Mouse (Mus musculus) kidney, embryonic 14.5 days (tissue): ENCODE measurements around the gene Klhl26. TPM values are rescaled to one million over a fixed set of nuclear protein-coding genes. Genes with fewer than 3 reads are reported as not detected.
"Not testable (repeated sequence)": the region's sequence is repeated elsewhere in the genome, so short reads cannot be mapped to it uniquely, and the experiment has no call there.

ENCODE experiments used
- ATAC-seq: fragments of 200-750 bp; cut with Nextera tagmentation; 2 replicates; pipeline ENCODE4 v1.8.0; 2017; ENCODE audit warnings: moderate number of reproducible peaks, mild to moderate bottlenecking, moderate TSS enrichment, moderate library complexity; ENCODE audit not compliant: low FRiP score, low TSS enrichment
- H3K27ac ChIP-seq: fragments of 300-500 bp; sonication (generic); 2 replicates; pipeline ENCODE4 v1.5.1; 2014; ENCODE audit warnings: low read depth, mild to moderate bottlenecking, low read length, moderate library complexity, mixed read lengths
- H3K27me3 ChIP-seq: fragments of 300-500 bp; sonication (generic); 2 replicates; pipeline ENCODE4 v1.6.1; 2014; ENCODE audit warnings: mild to moderate bottlenecking, low read length; ENCODE audit not compliant: control insufficient read depth, insufficient read depth
- H3K36me3 ChIP-seq: fragments of 300-500 bp; sonication (generic); 2 replicates; pipeline ENCODE4 v1.6.1; 2014; ENCODE audit warnings: low read length, mixed read lengths; ENCODE audit not compliant: control insufficient read depth, insufficient read depth
- H3K4me1 ChIP-seq: fragments of 300-500 bp; sonication (generic); 2 replicates; pipeline ENCODE4 v1.6.1; 2014; ENCODE audit warnings: low read length, mixed read lengths; ENCODE audit not compliant: control insufficient read depth, insufficient read depth
- H3K4me2 ChIP-seq: fragments of 300-500 bp; sonication (generic); replicated peaks from 2 replicates; pipeline ENCODE4 v1.6.1; 2014; ENCODE audit warnings: low read depth, mild to moderate bottlenecking, low read length
- H3K4me3 ChIP-seq: fragments of 300-500 bp; sonication (generic); 2 replicates; pipeline ENCODE4 v1.5.1; 2014; ENCODE audit warnings: mild to moderate bottlenecking, low read length
- H3K9ac ChIP-seq: fragments of 300-500 bp; sonication (generic); 2 replicates; pipeline ENCODE4 v1.6.1; 2014; ENCODE audit warnings: low read depth, mild to moderate bottlenecking, low read length, moderate library complexity
- H3K9me3 ChIP-seq: fragments of 300-500 bp; sonication (generic); 2 replicates; pipeline ENCODE4 v1.6.1; 2016; ENCODE audit warnings: low read length; ENCODE audit not compliant: control insufficient read depth
- WGBS: fragments of 180-500 bp; shearing (Covaris S2); extraction: QIAGEN DNeasy Blood & Tissue Kit; methylation state at CpG from one replicate; pipeline ENCODE4 v1.1.7; 2014; 5-methylcytosine and 5-hydroxymethylcytosine counted together
- polyA plus RNA-seq: library from polyadenylated mRNA; unstranded; fragments of >200 nt; fragmentation: Nextera tagmentation; extraction: Ambion mirVana; gene quantifications from 2 replicates; pipeline ENCODE4 v1.2.1, GENCODE M21; 2014

Klhl26 gene
- polyA plus RNA-seq, 1 experiment from 2014 or later: 19.2 TPM

DNA sequence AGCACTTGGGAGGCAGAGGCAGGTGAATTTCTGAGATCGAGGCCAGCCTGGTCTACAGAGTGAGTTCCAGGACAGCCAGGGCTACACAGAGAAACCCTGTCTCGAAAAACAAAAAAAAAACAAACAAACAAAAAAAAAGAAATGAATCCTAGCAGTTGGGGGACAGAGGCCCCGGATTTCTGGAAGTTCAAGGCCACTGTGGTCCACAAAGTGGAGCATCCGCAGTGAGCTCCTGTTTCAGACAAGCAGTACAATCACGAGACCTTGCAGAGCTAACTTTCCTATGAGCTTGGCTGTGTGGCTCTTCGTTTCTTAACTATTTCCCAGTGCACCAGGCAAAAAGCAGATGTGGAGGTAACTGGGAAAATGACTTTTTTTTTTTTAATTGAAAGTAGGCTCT, 34.4 kb upstream of the Klhl26 start:
- not testable (repeated sequence) for H3K4me1 ChIP-seq, H3K9me3 ChIP-seq, ATAC-seq, H3K27ac ChIP-seq, H3K27me3 ChIP-seq
- peak overlapping the region; percentile 87 for H3K4me3 ChIP-seq
- H3K4me2 ChIP-seq: peak overlapping the region; percentile 41
- 79% methylated on average over 6 of the region's 6 CpGs for WGBS
- peak overlapping the region; percentile 97; the same call in 1 of the 2 replicates for H3K9ac ChIP-seq
- H3K36me3 ChIP-seq: peaks cover 48% of the 10 kb centered on the region

DNA sequence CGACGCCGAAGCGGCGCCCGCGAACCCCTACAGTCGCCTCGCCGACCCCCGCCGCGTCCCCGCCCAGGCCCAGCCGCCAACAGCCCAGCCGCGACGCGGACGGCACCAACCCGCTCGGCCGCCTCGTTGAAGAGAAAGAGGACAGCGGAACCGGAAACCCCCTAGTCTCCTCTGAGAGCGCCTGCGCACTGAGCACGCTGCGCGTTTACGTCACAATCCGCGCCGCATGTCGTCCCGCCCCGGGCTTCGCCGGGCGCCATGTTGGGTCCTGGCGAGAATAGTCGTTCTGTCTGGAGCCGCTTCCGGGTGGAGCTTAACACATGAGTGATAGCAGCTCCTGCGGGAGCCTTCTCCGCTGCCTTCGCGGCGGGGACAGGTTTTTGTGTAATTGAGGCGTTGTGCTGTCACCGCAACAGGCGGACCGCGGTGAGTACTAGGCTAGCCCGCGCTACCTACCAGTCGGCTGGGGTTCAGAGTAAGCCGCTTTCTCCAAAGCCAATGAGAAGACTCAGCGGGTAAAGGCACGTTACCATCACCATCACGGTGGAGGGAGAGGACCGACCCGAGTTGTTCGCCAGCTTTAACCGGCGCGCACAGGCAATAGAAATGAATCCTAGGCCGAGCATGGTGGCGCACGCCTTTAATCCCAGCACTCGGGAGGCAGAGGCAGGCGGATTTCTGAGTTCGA, 33.6 kb upstream of the Klhl26 start, which contains the start of gene Uba52:
TSS of gene Uba52 (minus strand) at position 574 of the 688 bp plus-strand sequence.
- peak within 1 kb of the TSS; percentile 97 for H3K9ac ChIP-seq
- peaks cover 15% of the 10 kb centered on the region for H3K4me1 ChIP-seq
- ATAC-seq: peak; percentile 85
- peak within 1 kb of the TSS; percentile 94 for H3K27ac ChIP-seq
- H3K9me3 ChIP-seq: no peaks in the 10 kb centered on the region
- H3K36me3 ChIP-seq: peaks cover 44% of the 10 kb centered on the region
- peak within 1 kb of the TSS; percentile 83 for H3K4me2 ChIP-seq
- peak within 1 kb of the TSS; percentile 87 for H3K4me3 ChIP-seq
- WGBS: 2% methylated on average over 74 of the region's 74 CpGs
- H3K27me3 ChIP-seq: no peaks in the 10 kb centered on the region

DNA sequence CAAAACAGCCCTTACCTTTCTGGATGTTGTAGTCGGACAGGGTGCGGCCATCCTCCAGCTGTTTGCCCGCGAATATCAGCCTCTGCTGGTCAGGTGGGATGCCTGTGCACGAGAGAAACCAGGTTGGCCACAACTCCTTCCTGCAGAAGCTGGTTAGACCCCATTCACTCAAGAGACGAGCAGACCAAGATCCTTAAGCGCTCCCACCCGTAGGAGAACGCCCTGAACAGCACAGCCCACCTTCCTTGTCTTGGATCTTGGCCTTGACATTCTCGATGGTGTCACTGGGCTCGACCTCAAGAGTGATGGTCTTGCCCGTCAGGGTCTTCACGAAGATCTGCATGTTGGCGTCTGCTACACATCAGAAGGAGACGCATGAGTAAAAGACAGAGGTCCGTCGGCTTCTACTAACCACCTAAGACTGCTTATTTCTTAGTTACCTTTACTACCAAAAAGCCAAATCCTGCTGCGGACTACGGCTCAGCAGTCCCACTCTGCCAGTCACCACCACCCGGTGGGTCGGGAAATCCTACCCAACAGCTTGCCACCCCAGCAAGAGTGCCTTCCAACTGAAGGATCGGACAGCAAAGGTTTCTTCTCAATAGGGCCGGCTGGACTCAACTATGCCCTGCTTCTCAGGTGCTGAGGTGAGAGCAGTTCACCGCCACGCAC, 32.6 kb upstream of the Klhl26 start:
- H3K9me3 ChIP-seq: no peaks in the 10 kb centered on the region
- peak overlapping the region; percentile 83 for H3K4me2 ChIP-seq
- peaks cover 20% of the 10 kb centered on the region for H3K4me1 ChIP-seq
- no peaks in the 10 kb centered on the region for H3K27me3 ChIP-seq
- 13% methylated on average over 25 of the region's 25 CpGs for WGBS
- H3K36me3 ChIP-seq: peaks cover 39% of the 10 kb centered on the region
- H3K4me3 ChIP-seq: peak overlapping the region; percentile 87
- H3K9ac ChIP-seq: peak overlapping the region; percentile 97
- peak overlapping the region; percentile 94 for H3K27ac ChIP-seq
- ATAC-seq: no peak

DNA sequence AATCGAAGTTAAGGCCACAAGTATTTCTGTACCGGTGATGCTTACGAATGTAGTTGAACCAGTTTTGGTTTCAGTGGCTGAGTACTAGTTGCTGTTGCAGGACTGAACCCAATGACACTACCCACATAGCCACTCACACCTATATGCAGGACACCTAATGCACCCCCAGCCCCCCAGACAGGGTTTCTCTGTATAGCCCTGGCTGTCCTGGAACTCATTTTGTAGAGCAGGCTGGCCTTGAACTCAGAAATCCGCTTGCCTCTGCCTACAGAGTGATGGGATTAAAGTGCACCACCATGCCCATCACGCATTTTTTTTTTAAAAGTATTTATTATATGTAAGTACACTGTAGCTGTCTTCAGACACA, 30.2 kb upstream of the Klhl26 start:
- ATAC-seq: no peak
- H3K36me3 ChIP-seq: peaks cover 30% of the 10 kb centered on the region
- H3K27ac ChIP-seq: 0 out of 2 replicates have a peak overlapping the region, but pooled peaks have one; percentile 55
- peak overlapping the region; percentile 80; the same call in 1 of the 2 replicates for H3K4me2 ChIP-seq
- peaks cover 20% of the 10 kb centered on the region; the same call in 1 of the 2 replicates for H3K27me3 ChIP-seq
- H3K4me1 ChIP-seq: peaks cover 33% of the 10 kb centered on the region
- no peaks in the 10 kb centered on the region for H3K9me3 ChIP-seq
- WGBS: 77% methylated on average over 5 of the region's 5 CpGs
- 0 out of 2 replicates have a peak overlapping the region, but pooled peaks have one; percentile 90 for H3K9ac ChIP-seq
- H3K4me3 ChIP-seq: peak overlapping the region; percentile 77; the same call in 1 of the 2 replicates

DNA sequence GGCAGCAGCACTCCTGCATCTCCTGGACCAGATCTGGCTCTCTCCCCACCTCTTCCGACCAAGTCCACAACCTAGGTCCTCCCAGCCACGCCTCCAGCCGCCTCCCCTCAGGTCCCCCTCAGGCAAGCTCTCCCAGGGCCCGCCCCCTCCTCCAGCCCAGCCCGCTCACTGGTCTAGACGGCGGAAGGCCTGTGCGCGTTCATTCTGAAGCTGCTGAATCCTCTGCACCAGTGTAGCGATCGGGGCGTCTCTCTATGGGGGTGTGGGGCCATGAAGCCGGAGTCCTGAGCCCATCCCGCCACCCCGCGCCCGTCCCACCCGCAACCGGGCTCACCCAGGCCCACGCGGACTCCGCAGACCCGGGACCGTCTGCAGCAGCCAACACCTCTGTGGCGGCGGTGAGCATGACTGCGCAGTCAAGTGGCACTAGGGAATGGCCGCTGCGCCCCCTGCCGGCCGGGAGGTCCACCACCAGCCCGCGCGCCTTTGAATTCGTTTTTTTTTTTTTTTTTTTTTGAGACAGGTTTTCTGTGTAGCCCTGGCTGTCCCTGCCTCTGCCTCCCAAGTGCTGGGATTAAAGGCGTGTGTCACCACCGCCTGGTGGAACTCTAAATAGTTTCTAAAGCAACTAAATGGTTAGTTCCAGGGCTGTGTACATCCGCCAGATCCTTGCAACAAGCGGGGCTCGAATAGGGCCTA, 29.7 kb upstream of the Klhl26 start, which contains the start of gene Rex1bd:
TSS of gene Rex1bd (minus strand) at position 425 of the 699 bp plus-strand sequence.
- peaks cover 34% of the 10 kb centered on the region for H3K4me1 ChIP-seq
- H3K9ac ChIP-seq: peak within 1 kb of the TSS; percentile 90
- H3K4me2 ChIP-seq: peak within 1 kb of the TSS; percentile 80
- 3% methylated on average over 39 of the region's 40 CpGs for WGBS
- peaks cover 27% of the 10 kb centered on the region for H3K36me3 ChIP-seq
- no peaks in the 10 kb centered on the region for H3K9me3 ChIP-seq
- peak within 1 kb of the TSS; percentile 77 for H3K4me3 ChIP-seq
- peaks cover 25% of the 10 kb centered on the region for H3K27me3 ChIP-seq
- H3K27ac ChIP-seq: peak within 1 kb of the TSS; percentile 87
- peak; percentile 88 for ATAC-seq

DNA sequence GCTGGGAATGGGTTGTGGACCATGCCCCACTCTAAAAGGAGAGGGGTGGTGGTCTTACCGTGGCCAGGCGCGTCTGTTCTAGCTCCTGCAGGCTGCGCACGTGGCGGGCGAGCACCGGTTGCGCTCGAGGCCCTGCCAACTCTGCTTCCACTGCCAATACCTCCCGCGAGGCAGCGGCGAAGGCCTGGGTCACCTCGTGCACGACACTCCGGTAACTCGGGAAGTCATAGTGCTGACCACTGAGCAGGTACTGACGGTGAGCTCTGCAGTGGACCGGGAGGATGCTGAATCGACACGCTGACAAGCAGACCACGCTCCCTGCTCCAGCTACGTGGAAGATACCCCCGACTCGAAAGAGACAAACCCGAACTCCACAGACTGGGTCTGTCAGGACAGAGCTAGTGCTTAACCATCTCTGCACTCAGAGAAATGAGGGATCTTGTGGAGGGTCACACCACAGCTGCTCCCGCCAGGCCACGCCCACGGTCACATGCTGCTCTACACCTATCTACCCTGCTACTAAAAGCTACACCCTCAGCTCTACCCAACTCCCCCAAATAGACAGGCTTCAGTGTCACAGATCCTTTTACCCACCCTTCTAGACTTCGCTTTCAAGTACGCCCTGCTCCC, 29.0 kb upstream of the Klhl26 start:
- H3K9ac ChIP-seq: peak overlapping the region; percentile 90
- ATAC-seq: peak; percentile 30
- H3K4me3 ChIP-seq: peak overlapping the region; percentile 77
- H3K36me3 ChIP-seq: peaks cover 27% of the 10 kb centered on the region
- peaks cover 36% of the 10 kb centered on the region for H3K4me1 ChIP-seq
- peaks cover 32% of the 10 kb centered on the region for H3K27me3 ChIP-seq
- H3K4me2 ChIP-seq: peak overlapping the region; percentile 80
- no peak overlapping the region for H3K27ac ChIP-seq
- H3K9me3 ChIP-seq: no peaks in the 10 kb centered on the region
- 38% methylated on average over 32 of the region's 32 CpGs for WGBS

DNA sequence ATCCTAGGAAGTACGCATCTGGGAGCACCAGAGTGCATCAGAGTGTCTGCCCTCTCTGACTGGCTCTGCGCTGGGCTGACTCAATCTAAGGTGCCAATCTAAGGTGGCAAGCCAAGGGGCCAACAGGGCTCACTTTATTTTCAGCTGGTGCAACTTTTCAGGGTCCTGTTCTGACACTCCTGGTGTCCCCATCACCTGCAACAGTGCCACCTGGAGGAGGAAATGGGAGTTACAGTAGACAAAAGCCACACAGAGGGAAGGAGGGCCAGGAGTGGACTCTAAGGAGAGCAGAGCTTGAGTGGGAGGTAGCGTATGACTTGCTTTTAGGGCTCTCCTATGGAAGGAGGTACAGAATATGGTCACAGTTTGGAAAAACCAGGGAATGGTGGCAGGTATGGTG, 28.1 kb upstream of the Klhl26 start:
- H3K4me3 ChIP-seq: no peak overlapping the region
- peaks cover 38% of the 10 kb centered on the region for H3K4me1 ChIP-seq
- H3K27me3 ChIP-seq: peaks cover 41% of the 10 kb centered on the region
- H3K36me3 ChIP-seq: peaks cover 27% of the 10 kb centered on the region
- 75% methylated on average over 3 of the region's 3 CpGs for WGBS
- no peak overlapping the region for H3K9ac ChIP-seq
- no peak overlapping the region for H3K4me2 ChIP-seq
- ATAC-seq: no peak
- H3K27ac ChIP-seq: no peak overlapping the region
- H3K9me3 ChIP-seq: no peaks in the 10 kb centered on the region

DNA sequence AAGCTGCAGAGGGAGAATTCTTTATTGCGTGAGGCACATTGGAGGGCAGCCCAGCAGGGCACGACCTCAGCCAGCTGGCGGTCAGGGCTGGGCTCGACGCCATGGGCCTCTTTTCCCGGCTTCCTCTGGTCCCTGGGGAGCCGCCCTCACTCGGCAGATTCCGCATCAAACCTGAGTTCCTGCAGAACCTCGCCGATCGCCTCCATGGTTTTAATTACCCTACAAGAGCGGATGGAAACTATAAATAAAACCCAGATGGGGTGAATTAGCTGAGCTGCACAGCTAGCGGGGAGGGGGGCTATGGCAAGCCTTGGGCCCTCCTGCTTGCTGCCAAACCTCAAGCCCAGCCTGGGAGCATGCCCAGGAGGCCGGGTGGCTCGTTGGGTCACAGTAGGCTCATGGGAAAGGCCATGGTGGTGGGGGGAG, 27.5 kb upstream of the Klhl26 start:
- Histone ChIP-seq H3K9me3 (no peaks in the 10 kb centered on the region), H3K4me3 (no peak overlapping the region), H3K9ac (no peak overlapping the region), H3K27ac (no peak overlapping the region), H3K4me2 (no peak overlapping the region), H3K4me1 (peaks cover 38% of the 10 kb centered on the region), H3K27me3 (peaks cover 47% of the 10 kb centered on the region), H3K36me3 (peaks cover 27% of the 10 kb centered on the region)
- no peak for ATAC-seq
- WGBS: 41% methylated on average over 16 of the region's 16 CpGs
